Mouse (Mus musculus): ENCODE measurements around the gene Ninl. TPM values are rescaled to one million over a fixed set of nuclear protein-coding genes. Genes with fewer than 3 reads are reported as not detected.

Gene Ninl
- polyA plus RNA-seq (2012; rRNA removed): 16.0 and 23.5 TPM in 2 replicates

DNA sequence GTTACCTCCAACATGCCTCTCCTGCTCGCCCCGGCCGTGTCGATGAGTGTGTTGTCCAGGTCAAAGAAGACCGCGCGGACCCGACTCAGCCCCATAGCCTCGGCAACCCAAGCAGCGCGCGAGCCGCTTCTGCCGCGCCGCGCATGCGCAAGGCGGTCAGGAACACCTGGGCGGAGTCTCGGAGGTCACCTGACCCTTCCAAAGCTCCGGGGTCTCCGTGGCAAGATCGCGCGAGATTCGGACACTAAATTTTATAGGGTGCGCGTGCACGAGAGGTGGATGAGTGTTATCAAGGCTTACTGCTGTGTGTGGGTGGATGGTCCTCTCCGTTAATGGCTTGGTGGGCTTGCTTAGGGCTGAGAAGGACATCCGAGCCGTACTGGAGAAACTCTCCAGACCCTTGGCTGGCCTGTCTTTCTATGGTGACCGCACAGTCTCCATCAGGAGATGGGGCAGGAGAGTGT, at the start of gene Ninl, which contains the start of gene Nanp:
Gene Ninl (minus strand): TSS at position 151 of the 464 bp plus-strand sequence.
Gene Nanp (minus strand): TSS at position 167 of the 464 bp plus-strand sequence.

DNA sequence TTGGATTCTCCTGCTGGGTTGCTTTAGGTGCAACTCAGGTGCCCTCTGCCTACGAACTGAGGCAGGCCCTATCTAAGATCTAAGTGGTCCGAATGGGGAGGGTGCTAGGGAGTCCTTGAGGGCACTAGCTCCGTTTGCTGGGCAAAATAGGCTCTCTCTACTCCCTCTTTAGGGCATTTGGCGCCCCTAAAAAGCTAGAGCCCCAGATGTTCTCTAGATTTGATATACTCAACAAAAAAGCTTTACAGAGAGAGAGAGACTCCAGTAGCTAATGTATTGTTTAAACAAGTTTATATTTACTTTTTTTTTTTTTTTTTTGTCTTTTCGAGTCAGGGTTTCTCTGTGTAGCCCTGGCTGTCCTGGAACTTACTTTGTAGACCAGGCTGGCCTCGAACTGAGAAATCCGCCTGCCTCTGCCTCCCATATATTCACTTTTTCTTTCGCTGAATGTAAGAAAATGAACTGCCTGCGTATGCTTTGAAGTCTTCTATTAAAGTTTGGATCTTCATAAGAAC, 134.2 kb downstream of the Ninl start, which contains the start of gene Gins1:
Gene Gins1 (plus strand): TSS at position 465 of the 515 bp plus-strand sequence.

GRCm38 (mm10) chr2:150904272-150904935, 134.8 kb downstream of the Ninl start, which contains the start of gene Abhd12:
Abhd12 (minus strand) TSS chr2:150904741.

Other genes with a start within 250 kb of the Ninl start
- gene Abhd12, start 134.6 kb downstream of the Ninl start, polyA plus RNA-seq (2012; rRNA removed): 60.9 and 62.6 TPM in 2 replicates
- gene Gins1, start 134.0 kb downstream of the Ninl start, polyA plus RNA-seq (2012; rRNA removed): 24.8 and 32.3 TPM in 2 replicates
- 12.6 and 14.1 TPM in 2 replicates for gene Nanp, start within 50 bp of the Ninl start, polyA plus RNA-seq (2012; rRNA removed)
- not detected in 2 replicates for gene Gm14151, start 53.0 kb upstream of the Ninl start, polyA plus RNA-seq (2012; rRNA removed)
- not detected in 2 replicates for gene Gm14147, start 58.9 kb upstream of the Ninl start, polyA plus RNA-seq (2012; rRNA removed)

Measured in central nervous system, embryonic 14 days (tissue).